Mouse (Mus musculus) ZHBTc4 (cell line): ENCODE measurements at regions not wholly inside any gene's neighbourhood (a gene's known extent, or its start where the extent isn't known, plus 50 kb on each side); places are given as distances from the start of the nearest gene placed in this dataset.

Experiments used
- DNase-seq: peaks from one replicate; pipeline ENCODE4 v3.0.0-alpha.2; 2011; ENCODE audit warnings: low read depth, low spot score

DNA sequence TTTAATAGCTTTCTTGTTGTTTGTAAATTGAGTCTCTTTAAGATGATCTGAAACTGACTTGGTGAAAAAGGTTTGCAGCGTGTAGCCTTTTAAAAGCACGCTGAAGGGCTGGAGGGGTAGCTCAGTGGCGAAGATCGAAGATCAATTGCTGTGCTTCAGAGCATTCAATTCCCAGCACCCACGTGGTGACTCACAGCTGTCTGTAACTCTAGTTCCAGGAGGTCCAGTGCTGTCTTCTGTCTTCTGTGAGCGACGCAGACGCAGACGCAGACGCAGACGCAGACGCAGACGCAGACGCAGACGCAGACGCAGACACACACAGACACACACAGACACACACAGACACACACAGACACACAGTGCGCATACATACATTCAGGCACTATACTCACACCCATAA lies 99.1 kb upstream of the Map4k3 start:
- DNase-seq: no peak

DNA sequence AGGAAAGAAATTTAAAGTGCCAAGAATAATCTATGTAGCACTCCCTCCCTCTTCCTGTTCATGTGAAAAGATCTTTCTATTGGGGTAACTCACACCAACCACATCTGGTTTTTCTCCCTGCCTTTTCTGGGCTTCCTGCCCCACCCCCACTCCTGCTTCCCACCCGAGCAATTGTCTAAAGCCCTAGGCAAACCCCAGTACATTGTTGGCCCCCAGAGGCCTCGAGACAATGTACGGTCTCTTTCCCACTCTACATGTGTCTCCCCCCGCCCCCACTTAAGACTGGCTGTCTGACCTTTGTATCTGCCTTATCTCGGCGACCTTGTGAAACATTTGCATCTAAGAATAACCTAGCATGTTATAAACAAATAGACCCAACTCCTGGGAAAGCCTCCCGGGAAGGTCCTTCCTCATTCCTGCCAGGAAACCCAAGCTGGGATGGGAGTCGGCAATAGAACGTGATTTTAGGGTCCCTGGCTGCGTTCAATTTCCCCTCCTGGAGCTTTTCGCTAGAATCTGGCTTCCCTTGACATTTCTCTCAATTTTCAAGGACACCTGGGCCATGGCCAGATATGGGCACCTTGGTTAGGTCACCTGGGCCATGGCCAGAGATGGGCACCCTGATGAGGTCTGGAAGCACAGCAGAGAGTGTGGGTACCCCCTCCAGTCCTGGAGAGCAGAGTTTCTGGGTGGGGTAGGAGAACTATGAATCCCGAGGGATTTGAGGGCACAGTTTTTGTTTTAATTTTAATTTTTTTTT lies 97.9 kb upstream of the Map4k3 start:
- DNase-seq: no peak

DNA sequence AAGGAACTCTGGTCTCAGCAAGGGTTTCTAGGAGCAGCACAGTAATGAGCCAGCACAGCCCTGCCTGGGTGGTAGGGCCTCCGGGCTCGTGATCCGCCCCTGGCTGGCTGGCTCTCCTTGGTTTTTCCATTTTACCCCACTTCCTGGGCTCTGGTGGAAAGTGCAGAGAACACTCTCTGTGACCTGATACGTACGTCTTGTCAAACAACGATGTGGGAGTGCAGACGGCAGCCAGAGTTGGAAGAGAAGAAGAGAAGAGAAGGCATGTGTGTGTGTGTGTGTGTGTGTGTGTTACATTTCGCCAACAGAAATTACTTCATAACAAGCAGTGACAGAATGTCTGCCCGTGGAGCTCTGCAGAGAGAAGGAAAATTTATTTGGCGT lies 97.2 kb upstream of the Map4k3 start:
- no peak for DNase-seq

DNA sequence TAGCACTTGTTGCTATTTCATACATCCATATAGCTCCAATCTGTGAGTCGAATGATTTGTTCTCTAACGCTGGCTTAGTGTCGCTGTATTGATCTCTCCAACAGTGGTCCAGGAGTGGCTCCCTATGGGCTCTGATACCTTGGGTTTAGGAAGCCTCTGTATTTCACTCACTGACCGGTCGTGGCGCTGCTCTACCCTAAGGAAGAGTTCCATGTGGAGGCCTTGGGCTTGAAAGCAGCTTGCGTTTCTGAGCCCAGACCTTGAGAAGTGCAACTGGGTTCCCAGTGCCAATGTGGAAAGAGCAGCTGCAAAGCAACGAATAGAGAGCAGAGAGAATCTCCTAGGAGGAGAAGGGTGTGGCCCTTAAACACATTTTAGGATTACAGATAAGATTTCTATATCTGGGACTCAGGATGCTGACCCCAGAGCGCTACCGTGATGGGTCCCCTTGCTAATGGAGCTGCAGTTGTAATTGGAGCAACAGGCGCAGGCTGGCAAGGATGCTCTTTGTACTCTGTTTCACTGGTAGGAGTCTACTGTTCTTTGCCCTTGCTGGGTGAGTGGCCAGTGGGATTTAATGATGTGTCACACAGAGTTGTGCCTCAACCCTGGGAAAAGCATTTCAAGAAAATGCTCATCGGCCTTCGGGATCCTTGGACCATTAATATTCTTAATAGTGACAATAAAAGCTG lies 96.7 kb upstream of the Map4k3 start:
- DNase-seq: no peak

DNA sequence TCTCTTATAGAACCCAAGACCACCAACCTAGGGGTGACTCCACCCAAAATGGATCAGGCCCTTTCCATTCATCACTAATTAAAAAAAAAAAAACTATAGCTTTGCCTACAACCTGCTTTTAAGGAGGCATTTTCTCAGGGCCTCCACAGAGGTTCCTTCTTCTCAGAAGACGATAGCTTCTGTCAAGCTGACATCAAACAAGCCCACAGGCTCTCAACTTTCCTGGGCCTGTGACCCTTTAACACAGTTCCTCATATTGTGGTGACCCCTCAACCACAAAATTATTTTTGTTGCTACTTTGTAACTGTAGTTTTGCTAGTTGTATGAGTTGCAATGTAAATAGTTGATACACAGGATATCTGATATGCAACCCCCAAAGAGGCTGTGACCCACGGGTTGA lies 96.0 kb upstream of the Map4k3 start:
- DNase-seq: no peak

DNA sequence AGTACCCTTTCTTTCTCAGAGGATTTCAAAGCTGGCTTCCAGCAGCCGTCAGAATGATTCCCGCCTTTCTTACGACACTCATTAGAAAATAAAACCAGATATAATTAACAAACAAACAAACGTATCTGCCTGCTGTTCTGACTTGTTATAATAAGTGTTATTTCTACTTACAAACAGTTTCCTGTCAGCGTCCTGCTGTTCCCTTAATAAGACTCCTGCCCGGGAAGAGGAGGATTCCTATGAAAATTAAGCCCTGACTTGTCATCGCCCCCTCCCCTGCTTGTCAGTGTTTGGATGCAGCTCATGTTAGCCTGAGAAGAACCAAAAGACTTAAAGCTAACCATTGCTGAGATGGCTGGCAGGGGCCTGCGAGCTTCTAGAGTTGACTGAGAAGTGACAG lies 92.6 kb upstream of the Map4k3 start:
- DNase-seq: no peak

DNA sequence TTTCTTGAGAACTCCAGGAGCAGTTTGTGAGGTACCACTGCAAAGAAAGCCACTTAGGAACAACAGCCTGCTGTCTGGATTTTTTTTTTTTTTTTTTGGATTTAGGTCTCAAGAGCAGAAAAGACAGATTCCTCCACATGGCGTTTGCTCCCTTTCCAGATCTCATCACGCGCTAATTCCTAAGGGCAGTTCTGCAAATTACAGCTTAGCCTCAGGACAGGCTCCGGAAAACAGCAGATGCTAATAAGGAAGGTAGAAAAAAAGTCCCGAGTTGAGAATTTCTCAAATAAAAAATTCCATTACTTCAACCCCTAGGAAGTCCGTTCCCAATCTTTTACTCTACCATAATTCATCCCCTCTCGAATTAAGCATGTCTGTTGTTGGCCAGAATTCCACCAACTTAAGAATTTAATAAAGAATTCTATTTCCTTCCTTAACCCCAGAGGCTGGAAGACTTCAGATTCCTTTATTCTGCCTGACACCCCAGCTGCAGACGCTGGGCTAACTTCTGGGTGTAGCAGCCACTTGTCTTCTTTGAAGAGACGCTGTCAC lies 90.3 kb upstream of the Map4k3 start:
- no peak for DNase-seq

DNA sequence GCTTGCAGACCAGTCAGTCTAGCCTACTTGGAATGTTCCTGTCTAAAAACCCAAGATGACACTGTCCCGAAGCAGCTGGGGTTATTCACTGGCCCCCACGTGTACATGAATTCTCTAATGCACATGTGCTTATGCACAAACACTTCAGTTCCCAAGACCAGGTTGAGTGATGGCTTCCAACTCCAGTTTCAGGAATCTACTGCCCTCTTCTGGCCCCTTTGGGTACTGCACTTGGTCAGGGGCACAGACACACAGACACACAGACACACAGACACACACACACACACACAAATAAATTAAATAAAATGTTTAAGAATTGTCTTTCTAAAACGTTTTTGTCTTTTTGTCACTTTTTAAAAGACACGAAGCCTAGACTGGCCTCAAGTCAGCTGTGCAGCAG lies 87.5 kb upstream of the Map4k3 start:
- DNase-seq: peak; percentile 70

DNA sequence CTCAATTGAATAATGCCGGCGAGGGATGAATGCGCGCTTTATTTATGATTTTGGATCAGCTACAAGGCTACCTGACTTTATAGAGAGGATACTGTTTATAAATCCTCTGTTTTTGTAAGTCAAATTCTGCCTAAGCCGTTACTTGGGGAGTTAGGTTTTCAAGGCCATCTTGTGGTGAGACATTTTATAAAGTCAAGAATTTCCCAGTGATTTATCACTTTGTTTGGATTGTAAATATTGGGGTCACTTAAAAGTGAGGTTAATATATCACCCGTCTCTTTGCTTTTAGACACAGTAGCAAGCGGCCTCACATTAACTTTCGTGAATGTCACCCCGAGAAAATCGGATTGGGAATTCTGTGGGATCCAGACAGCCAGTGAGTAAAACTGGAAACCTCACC lies 84.9 kb upstream of the Map4k3 start:
- no peak for DNase-seq

DNA sequence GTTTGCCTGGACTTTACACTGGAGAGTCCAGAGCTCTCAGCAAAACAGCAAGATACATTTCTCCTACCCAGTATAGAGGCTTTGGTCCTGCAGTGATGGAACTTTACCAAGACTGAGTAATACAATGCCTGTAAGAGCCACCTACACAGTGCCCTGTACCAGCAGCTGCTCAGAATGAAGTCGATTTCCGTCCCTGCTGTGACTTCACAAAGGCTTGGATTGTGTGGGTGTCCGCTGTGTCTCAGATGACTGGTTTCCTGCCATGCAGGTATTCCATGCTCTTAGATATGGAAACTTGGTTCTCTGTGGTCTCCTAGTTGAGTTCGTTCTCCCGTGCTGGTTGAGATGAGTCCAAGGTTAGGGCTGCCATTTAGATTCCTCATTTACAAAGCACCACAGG lies 81.0 kb upstream of the Map4k3 start:
- peak; percentile 82 for DNase-seq

DNA sequence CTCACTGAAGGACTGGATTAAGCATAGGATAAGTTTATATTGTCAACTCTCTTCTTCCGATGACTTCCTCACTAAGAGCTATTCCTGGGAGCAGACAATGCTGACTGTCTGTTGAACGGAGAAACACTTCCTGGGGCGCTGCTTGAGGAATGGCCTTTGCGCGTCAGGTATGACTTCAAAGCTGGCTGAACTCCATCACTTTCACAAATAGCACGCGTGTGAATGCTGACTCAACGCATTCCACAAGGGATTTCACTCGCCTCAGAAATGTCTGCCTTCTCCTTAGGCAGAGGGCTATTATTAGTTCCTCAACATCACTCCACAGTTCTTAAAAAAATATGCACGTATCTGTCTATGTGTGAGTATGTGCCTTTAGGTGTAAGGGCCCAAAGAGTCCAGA lies 79.8 kb upstream of the Map4k3 start:
- DNase-seq: no peak

DNA sequence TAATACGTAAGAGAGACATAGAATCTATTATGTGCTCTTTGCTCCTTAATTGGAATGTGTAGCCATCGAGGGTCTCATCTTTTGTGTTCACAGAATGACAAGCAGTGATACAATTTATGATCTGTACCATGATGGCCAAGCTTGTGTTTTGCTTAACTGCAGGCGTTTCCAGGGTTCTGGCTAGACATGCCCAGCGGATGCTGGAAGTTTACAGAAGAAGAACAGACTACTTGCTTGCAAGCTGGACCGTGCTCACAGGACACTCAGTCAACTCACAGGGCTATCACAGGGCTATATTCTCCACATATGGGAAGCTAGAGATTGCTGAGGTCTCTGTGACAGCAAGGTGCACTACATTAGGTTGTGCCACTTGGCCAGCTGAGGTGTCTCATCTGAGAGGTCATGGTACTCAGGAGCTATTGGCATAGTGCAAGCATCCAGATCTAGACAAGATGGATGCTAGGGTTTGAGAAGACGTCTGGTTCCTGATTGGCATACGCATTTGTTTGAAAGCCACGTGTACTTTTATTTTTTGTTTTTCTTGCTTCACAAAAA lies 75.2 kb upstream of the Map4k3 start:
- no peak for DNase-seq

DNA sequence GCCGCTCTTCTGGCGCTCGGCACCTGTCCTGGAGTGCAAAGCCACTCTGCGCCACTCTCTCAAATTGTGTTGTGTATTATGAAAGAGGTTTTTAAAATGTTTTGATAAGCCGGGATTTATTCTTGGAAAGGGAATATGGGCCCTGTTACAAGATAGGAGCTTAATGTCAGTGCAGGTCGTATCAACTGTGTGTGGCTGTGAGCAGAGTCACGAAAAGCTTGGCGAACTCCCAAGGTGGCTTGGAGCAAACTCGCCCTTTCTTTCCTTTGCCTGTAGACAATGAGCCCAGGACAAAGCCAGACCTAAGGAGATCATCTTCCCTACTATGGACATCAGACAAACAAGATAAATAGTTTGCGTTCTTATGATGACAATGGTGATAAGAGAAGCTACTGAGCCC lies 74.3 kb upstream of the Map4k3 start:
- no peak for DNase-seq

DNA sequence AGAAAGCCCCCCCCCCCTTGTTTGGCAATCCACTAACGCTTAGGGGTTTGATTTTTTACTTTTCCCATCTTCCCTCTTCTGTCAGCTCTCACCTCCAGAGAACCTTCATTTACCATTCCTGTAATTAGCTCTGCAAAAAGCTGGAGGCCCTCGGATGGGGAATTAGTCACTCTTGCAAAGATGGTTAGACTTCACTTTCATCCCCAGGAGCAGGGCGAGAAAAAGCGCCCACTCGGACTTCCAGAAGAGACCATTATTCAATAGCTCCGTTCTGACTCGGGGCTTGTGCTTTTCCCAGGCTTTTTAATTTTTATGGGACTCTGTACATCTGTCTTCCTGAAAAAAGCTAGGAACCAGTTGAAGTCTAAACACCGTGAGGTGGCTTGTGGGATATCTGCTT lies 73.7 kb upstream of the Map4k3 start:
- no peak for DNase-seq

DNA sequence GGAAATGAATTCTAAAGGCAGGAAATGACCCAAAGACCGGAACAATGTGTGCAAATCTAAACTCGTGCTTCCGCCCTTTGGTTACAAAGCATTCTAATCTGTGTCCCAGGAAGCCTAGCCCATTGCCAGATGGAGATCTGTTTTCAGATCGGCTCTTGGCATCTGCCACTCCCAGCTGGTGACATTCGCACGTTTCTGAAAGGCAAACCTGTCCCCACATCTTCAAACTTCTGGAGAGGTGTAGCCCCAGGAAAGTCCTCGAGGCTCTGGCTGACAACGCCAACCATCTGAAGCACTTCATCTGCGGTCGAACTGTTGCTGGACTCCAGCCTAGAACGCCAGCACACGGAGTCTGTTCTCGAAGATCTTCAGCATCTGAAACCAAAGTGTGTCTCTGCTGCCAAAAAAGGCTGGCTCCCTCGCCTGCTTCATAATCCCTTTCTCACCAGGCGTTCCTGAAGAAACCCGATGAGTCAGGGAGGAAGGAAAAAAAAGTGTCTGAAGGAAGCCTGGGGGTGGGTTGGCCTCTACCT lies 73.2 kb upstream of the Map4k3 start:
- peak; percentile 93 for DNase-seq

DNA sequence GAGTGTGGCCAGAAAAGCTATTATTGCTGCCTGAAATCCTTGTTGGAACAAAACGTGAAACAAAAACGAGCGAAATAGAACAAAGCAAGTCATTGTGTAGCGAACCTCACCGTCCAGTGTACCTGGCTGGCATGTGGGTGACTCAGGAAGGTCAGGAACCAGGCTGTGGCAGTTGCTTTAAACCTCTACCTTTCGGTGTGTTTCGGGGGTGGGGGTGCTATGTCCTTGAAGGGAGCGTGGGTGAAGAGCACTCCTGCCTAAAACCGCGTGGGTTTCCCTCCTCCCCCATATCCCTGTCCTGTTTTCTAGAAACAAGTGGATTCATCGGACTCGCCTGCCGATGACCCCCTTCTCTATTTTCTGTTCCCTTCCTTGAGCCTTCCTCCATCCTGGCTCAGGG lies 72.6 kb upstream of the Map4k3 start:
- no peak for DNase-seq

DNA sequence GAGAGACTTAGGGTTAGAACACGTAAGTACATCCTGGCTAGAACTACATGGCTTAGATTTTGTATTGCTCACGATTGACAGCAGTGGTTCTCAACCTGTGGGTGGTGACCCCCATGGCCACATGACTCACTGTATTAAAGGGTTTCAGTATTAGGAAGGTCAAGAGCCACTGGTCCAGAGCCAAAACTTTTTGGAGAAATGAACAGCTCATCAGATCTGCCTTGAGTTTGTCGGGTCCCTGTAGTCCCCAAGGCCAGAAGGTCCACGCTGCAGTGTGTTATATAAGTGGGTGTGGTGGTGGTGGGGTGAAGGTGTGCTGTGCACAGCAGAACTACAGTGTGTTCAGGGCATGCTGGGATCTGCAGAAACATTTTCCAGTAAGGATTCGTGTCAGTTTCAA lies 72.2 kb upstream of the Map4k3 start:
- no peak for DNase-seq

DNA sequence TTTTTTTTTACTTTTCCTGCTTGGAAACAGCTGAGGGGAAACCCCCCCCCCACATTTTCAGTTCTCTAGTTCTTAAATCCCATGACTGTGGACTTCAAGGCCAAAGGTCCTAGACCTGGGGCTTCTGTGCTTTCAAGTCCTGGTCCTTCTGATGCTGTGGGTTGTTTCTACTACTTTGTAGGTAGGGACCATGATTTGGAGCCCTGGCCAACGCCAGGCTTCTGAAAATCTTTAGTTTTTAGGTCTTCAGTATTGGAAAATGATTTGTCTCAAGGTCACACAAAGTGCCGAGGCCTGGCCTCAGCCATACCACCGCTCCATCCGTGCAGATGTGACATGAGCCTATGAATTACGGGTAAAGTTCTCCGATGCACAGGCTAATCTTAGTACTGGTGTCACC lies 70.8 kb upstream of the Map4k3 start:
- DNase-seq: no peak

DNA sequence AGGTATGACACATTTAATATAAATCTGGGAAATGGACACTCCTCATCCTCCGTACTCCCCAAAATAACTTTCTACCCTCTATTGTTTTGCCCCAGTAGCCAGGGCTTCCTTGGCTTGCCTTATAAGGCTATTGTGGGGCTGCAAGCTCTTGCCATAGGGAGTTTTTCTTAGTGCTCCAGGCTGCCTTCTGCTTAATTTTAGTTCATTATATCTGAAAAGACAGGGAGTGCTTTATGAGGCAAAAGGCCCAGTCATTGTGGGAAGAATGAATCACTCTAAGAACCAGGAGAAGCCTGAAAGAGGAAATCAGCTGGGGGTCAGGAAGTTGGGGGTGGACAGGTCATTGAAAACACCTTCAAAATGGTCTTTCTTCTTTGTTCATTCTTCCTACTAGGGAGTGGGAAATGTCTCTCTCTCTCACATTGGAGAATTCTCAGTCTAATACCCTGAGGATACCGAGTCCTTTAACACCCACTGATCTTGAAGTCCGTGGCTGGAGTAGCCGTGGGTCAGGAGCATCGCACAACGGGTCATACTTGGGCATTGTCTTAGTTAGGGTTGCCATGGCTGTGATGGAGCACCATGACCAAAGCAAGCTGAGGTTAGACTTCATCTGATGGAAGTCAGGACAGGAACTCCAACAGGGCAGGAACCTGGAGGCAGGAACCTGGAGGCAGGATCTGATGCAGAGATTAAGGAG lies 70.1 kb upstream of the Map4k3 start:
- DNase-seq: no peak

DNA sequence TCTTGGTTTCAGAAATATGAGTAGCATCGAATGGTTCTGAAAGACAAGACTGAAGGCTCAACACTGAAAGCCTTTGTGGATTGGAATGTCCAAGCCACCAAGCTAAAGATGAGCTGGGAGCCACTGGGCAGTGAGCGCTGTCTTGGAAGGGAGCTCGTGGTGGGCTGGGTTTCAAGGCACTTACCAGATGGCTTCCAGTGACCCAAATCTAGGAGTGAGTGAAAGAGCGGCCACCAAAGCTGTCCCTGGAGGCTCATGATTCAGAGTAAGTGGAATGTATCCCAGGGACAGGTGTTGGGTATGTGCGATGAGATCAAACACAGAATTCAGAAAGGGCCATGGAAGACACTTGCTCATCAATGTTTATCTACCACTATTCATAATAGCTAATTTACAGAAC lies 68.5 kb upstream of the Map4k3 start:
- no peak for DNase-seq

DNA sequence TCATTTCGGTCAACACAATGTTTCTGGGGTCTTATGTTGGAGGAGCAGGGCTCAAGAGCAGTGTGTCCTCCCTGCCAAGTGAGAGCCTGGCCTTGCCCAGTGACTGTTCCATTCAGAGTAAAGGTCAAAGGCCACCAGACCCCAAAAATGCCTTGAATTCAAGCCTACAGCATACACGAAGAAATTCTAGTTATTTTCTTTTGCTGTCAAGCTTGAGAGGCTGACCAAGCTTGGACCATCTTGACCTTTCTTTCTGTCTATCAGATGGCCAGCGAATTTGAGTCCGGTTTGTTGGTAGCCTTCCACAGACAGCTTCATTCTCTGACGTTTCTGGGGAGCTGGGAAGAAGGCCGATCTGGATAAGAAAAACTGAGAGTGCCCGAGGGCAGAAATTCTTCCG lies 68.1 kb upstream of the Map4k3 start:
- no peak for DNase-seq

DNA sequence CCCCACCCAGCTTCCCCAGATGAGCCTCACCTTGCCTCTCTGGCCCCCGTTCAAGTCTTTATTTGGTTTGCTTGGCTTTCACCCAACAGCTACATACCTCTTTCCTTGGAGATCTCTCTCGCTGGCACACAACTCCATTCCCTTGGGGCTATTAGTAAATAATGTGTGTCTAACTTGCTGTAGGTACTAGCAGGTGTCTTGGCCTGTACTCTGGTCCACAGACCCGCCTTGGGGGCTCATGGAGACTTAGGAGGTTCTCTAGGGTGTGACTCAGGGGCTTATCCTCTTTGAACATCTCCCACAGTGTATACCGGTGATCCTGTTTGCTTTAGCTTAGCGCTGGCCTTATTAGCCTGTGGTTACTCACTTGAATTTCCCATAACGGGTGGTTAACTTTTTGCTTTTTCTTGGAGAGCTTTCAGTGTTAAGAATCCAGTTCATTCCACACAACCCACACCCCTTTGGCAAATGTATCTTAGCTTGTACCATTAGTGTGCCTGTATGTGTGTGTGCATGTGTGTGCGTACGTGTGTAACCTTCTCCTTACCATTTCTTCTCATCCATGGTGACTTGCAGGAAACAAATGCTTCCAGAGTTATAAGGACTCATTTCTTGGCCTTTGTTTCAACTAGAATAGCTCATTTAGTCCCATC lies 67.3 kb upstream of the Map4k3 start:
- DNase-seq: no peak
